Mouse (Mus musculus) forebrain, embryonic 10.5 days (tissue): ENCODE results near the gene Zc3h4. TPM values are rescaled to one million over a fixed set of nuclear protein-coding genes. Genes with fewer than 3 reads are reported as not detected.
A peak's percentile ranks its signal among the peaks of the same experiment; 100 is the strongest.

Experiments
- DNase-seq: peaks from one replicate; pipeline ENCODE4 v3.0.0-alpha.2; 2017; ENCODE audit warnings: low spot score; ENCODE audit errors: extremely low spot score
- H3K27ac ChIP-seq: fragments of 300-500 bp; sonication (generic); 2 replicates; pipeline ENCODE4 v1.5.1; 2016; ENCODE audit warnings: mild to moderate bottlenecking
- H3K27me3 ChIP-seq: fragments of 300-500 bp; sonication (generic); 2 replicates; pipeline ENCODE4 v1.6.1; 2016; ENCODE audit warnings: mild to moderate bottlenecking; ENCODE audit not compliant: poor library complexity, severe bottlenecking
- H3K36me3 ChIP-seq: fragments of 300-500 bp; sonication (generic); replicated peaks from 2 replicates; pipeline ENCODE4 v1.6.1; 2016; ENCODE audit warnings: mild to moderate bottlenecking, moderate library complexity
- H3K4me1 ChIP-seq: fragments of 300-500 bp; sonication (generic); 2 replicates; pipeline ENCODE4 v1.6.1; 2016
- H3K4me3 ChIP-seq: fragments of 300-500 bp; sonication (generic); 2 replicates; pipeline ENCODE4 v1.5.1; 2016; ENCODE audit warnings: mild to moderate bottlenecking, moderate library complexity
- H3K9me3 ChIP-seq: fragments of 300-500 bp; sonication (generic); 2 replicates; pipeline ENCODE4 v1.6.1; 2016; ENCODE audit warnings: mild to moderate bottlenecking, moderate library complexity
- WGBS: fragments of 180-500 bp; shearing (Covaris S2); methylation state at CpG from one replicate; pipeline ENCODE4 v1.1.7; 2016; 5-methylcytosine and 5-hydroxymethylcytosine counted together
- polyA plus RNA-seq: library from polyadenylated mRNA; unstranded; fragments of >200 nt; fragmentation: Nextera tagmentation; extraction: Ambion mirVana; gene quantifications from 2 replicates; pipeline ENCODE4 v1.2.1, GENCODE M21; 2016

Gene Zc3h4
- polyA plus RNA-seq, 1 experiment from 2014 or later: 18.8 TPM

- 1% methylated on average over 59 of the region's 59 CpGs for WGBS
- Histone ChIP-seq H3K4me3 (peak overlapping the region; percentile 48), H3K4me1 (peaks cover 31% of the 10 kb centered on the region), H3K36me3 (no peaks in the 10 kb centered on the region), H3K27ac (no peak overlapping the region), H3K27me3 (peaks cover 86% of the 10 kb centered on the region), H3K9me3 (no peaks in the 10 kb centered on the region)
- no peak for DNase-seq
These were observed 75.3 kb downstream of the Zc3h4 start for GRCm38 (mm10) chr7:16475764-16476599.

GRCm38 (mm10) chr7:16476600-16476989 is 75.9 kb downstream of the Zc3h4 start:
- Histone ChIP-seq H3K27ac (no peak overlapping the region), H3K4me1 (peaks cover 31% of the 10 kb centered on the region), H3K36me3 (no peaks in the 10 kb centered on the region), H3K27me3 (peaks cover 79% of the 10 kb centered on the region), H3K4me3 (peak overlapping the region; percentile 48), H3K9me3 (no peaks in the 10 kb centered on the region)
- DNase-seq: no peak
- WGBS: 2% methylated on average over 34 of the region's 34 CpGs

- no peak for DNase-seq
- Histone ChIP-seq H3K4me3 (peak within 1 kb of the TSS; percentile 48), H3K9me3 (no peaks in the 10 kb centered on the region), H3K27ac (no peak within 1 kb of the TSS), H3K36me3 (no peaks in the 10 kb centered on the region), H3K27me3 (peaks cover 69% of the 10 kb centered on the region), H3K4me1 (peaks cover 23% of the 10 kb centered on the region)
- 92% methylated on average over 8 of the region's 8 CpGs for WGBS
These were observed 76.9 kb downstream of the Zc3h4 start, which contains the start of gene Npas1 for GRCm38 (mm10) chr7:16477628-16478027. Gene Npas1 (minus strand): TSS chr7:16477728.

Other genes with a start within 250 kb of the Zc3h4 start
- 56.7 and 57.5 TPM in 2 replicates for gene Meis3, start 225.8 kb upstream of the Zc3h4 start, polyA plus RNA-seq
- gene Dhx34, start 178.9 kb upstream of the Zc3h4 start, polyA plus RNA-seq: 19.6 and 21.2 TPM in 2 replicates
- 0.09 TPM in 2 replicates for gene C5ar2, start 156.8 kb upstream of the Zc3h4 start, polyA plus RNA-seq
- gene C5ar1, start 141.4 kb upstream of the Zc3h4 start, polyA plus RNA-seq: 0.50 and 0.80 TPM in 2 replicates
- gene Inafm1, start 127.3 kb upstream of the Zc3h4 start, polyA plus RNA-seq: 5.6 and 6.3 TPM in 2 replicates
- gene Ccdc9, start 114.1 kb upstream of the Zc3h4 start, polyA plus RNA-seq: 28.7 and 34.8 TPM in 2 replicates
- gene Bbc3, start 92.5 kb upstream of the Zc3h4 start, polyA plus RNA-seq: 16.4 and 18.8 TPM in 2 replicates
- gene Sae1, start 13.1 kb upstream of the Zc3h4 start, polyA plus RNA-seq: 505 and 521 TPM in 2 replicates
- gene Tmem160, start 51.9 kb downstream of the Zc3h4 start, polyA plus RNA-seq: 64.4 and 68.5 TPM in 2 replicates
- 0.71 and 1.2 TPM in 2 replicates for gene Npas1, start 76.8 kb downstream of the Zc3h4 start, polyA plus RNA-seq
- 30.3 and 32.2 TPM in 2 replicates for gene Arhgap35, start 214.1 kb downstream of the Zc3h4 start, polyA plus RNA-seq